Mouse (Mus musculus) embryonic fibroblast, embryonic 13.5 days (primary cell): ENCODE results near the gene Gm9376.

Experiments used
- CTCF ChIP-seq: IDR thresholded peaks from 2 replicates; pipeline ENCODE4 v1.5.1; 2011; ENCODE audit warnings: mild to moderate bottlenecking, control low read depth, low read length, moderate library complexity, borderline replicate concordance; ENCODE audit not compliant: insufficient read depth
- POLR2A ChIP-seq: IDR thresholded peaks from 2 replicates; pipeline ENCODE4 v1.6.1; 2011; ENCODE audit warnings: low read depth, mild to moderate bottlenecking, control low read depth, low read length, moderate library complexity

GRCm38 (mm10) chr14:118226471-118227155 is 40.1 kb upstream of the Gm9376 start:
- TF ChIP-seq CTCF (no peak), POLR2A (no peak)
